Mouse (Mus musculus): ENCODE measurements around the gene Usp7. TPM values are rescaled to one million over a fixed set of nuclear protein-coding genes. Genes with fewer than 3 reads are reported as not detected.
A peak's percentile ranks its signal among the peaks of the same experiment; 100 is the strongest.

The Usp7 gene
- total and polyA plus RNA-seq, 3 experiments, result 94.2 to 425 (median 101) TPM

GRCm38 (mm10) chr16:8827366-8827765 lies 35.3 kb upstream of the Usp7 start:
- no peaks in the 10 kb centered on the region for H3K9me3 ChIP-seq (replicated peaks; ENCODE audit: insufficient read depth, low read length)
- peaks cover 0 to 4% of the 10 kb centered on the region in 2 experiments; a peak in 3 of 4 replicates for H3K4me1 ChIP-seq (ENCODE audit: control insufficient read depth in 1 of 2, insufficient read depth in 2 of 2, low read length in 2 of 2)
- TF ChIP-seq POLR2AphosphoS5 (IDR thresholded peaks at IDR 0.05; ENCODE audit: borderline replicate concordance, low read depth, low read length) (no peak), POLR2A (IDR thresholded peaks at IDR 0.05; ENCODE audit: control insufficient read depth in 1 of 2, insufficient read depth in 1 of 2, low read depth in 1 of 2, low read length in 2 of 2, poor library complexity in 1 of 2) (no peak), ZKSCAN1 (IDR thresholded peaks at IDR 0.05; ENCODE audit: low read depth, low read length) (no peak), CHD1 (IDR thresholded peaks at IDR 0.05; ENCODE audit: low read depth, low read length) (no peak)
- no peak overlapping the region for H3K4me3 ChIP-seq (ENCODE audit: control insufficient read depth in 1 of 2, insufficient read depth in 1 of 2, low read depth in 2 of 2, low read length in 2 of 2)
- DNase-seq (ENCODE audit: low read depth, low spot score), result no peak
- peaks cover 0 to 23% of the 10 kb centered on the region in 2 experiments; a peak in 3 of 4 replicates for H3K36me3 ChIP-seq (ENCODE audit: control insufficient read depth in 1 of 2, insufficient read depth in 2 of 2, low read length in 2 of 2)
- no peak overlapping the region for H3K27ac ChIP-seq (ENCODE audit: control insufficient read depth, low read depth, low read length)
- H3K27me3 ChIP-seq (ENCODE audit: control insufficient read depth in 1 of 2, insufficient read depth in 2 of 2, low read length in 2 of 2), result no peaks in the 10 kb centered on the region
- no peak overlapping the region for H3K9ac ChIP-seq (ENCODE audit: control insufficient read depth, low read depth, low read length, poor library complexity, severe bottlenecking)
- H3K79me2 ChIP-seq (ENCODE audit: control insufficient read depth, insufficient read depth, low read length, poor library complexity), result peaks cover 22% of the 10 kb centered on the region

DNA sequence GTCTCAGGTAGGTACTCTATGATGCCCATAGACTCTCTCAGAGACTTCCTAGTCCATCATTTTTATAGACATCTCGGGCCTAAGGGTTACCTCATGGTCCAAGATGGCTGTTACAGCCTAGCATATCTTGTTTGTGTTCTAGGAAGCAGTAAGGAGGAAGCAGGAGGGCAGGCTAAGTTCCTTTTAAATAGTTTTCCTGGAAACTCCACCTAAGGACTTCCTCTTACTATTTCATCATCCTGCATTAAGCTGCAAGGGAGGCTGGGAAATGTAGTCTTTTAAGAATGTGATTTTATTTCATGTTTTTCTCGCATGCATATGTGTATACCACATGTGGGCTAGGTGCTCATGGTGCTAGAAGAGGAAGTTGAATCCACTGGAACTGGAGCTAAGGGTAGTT lies 31.6 kb upstream of the Usp7 start:
- peak overlapping the region; percentile 68 for H3K27ac ChIP-seq (ENCODE audit: control insufficient read depth, low read depth, low read length)
- no peak overlapping the region for H3K4me3 ChIP-seq (ENCODE audit: control insufficient read depth in 1 of 2, insufficient read depth in 1 of 2, low read depth in 2 of 2, low read length in 2 of 2)
- DNase-seq (ENCODE audit: low read depth, low spot score), result peak; percentile 94
- H3K27me3 ChIP-seq (ENCODE audit: control insufficient read depth in 1 of 2, insufficient read depth in 2 of 2, low read length in 2 of 2), result no peaks in the 10 kb centered on the region
- no peaks in the 10 kb centered on the region for H3K79me2 ChIP-seq (ENCODE audit: control insufficient read depth, insufficient read depth, low read length, poor library complexity)
- H3K9me3 ChIP-seq (replicated peaks; ENCODE audit: insufficient read depth, low read length), result no peaks in the 10 kb centered on the region
- TF ChIP-seq KAT2A (conservative IDR thresholded peaks at IDR 0.05; ENCODE audit: low read depth, low read length) (peak; percentile 82), MAX (IDR thresholded peaks at IDR 0.05; ENCODE audit: low read length) (peak; percentile 90), SIN3A (IDR thresholded peaks at IDR 0.05; ENCODE audit: low read length) (peak; percentile 92), ZNF384 (IDR thresholded peaks at IDR 0.05; ENCODE audit: low read depth, low read length) (no peak), MYC (IDR thresholded peaks at IDR 0.05; ENCODE audit: low read depth, low read length) (peak; percentile 98), GABPA (IDR thresholded peaks at IDR 0.05; ENCODE audit: low read depth, low read length) (no peak), RAD21 (IDR thresholded peaks at IDR 0.05; ENCODE audit: low read depth, low read length) (no peak), MXI1 (IDR thresholded peaks at IDR 0.05; ENCODE audit: low read depth, low read length) (peak; percentile 91), USF1 (IDR thresholded peaks at IDR 0.05; ENCODE audit: low read depth, low read length) (peak; percentile 43; the same call in 1 of the 2 replicates), USF2 (IDR thresholded peaks at IDR 0.05; ENCODE audit: borderline replicate concordance in 1 of 2, insufficient read depth in 1 of 2, low read depth in 1 of 2, low read length in 2 of 2) (no peak), GATA1 (IDR thresholded peaks at IDR 0.05; ENCODE audit: low read depth, low read length) (no peak), ELF1 (IDR thresholded peaks at IDR 0.05; ENCODE audit: low read depth, low read length) (peak; percentile 91), TBP (IDR thresholded peaks at IDR 0.05; ENCODE audit: low read depth, low read length) (peak; percentile 74), MYB (IDR thresholded peaks at IDR 0.05; ENCODE audit: low read depth, low read length) (no peak), POLR2A (IDR thresholded peaks at IDR 0.05; ENCODE audit: control insufficient read depth in 1 of 2, insufficient read depth in 1 of 2, low read depth in 1 of 2, low read length in 2 of 2, poor library complexity in 1 of 2) (peak in 1 of 2 experiments; percentile 62; a peak in 1 of 4 replicates), HCFC1 (IDR thresholded peaks at IDR 0.05; ENCODE audit: low read depth, low read length) (peak; percentile 100), NELFE (IDR thresholded peaks at IDR 0.05; ENCODE audit: low read depth, low read length) (peak; percentile 54), ETS1 (IDR thresholded peaks at IDR 0.05; ENCODE audit: low read depth, low read length) (peak; percentile 81), JUND (IDR thresholded peaks at IDR 0.05; ENCODE audit: low read depth, low read length) (no peak), EP300 (IDR thresholded peaks at IDR 0.05; ENCODE audit: low read depth in 1 of 2, low read length in 2 of 2) (peak; percentile 21 to 50; a peak in 2 of 4 replicates)
- H3K36me3 ChIP-seq (ENCODE audit: control insufficient read depth in 1 of 2, insufficient read depth in 2 of 2, low read length in 2 of 2), result peaks cover 0 to 16% of the 10 kb centered on the region in 2 experiments; a peak in 2 of 4 replicates
- H3K4me1 ChIP-seq (ENCODE audit: control insufficient read depth in 1 of 2, insufficient read depth in 2 of 2, low read length in 2 of 2), result peaks cover 11 to 13% of the 10 kb centered on the region in 2 experiments
- no peak overlapping the region; the same call in 1 of the 2 replicates for H3K9ac ChIP-seq (ENCODE audit: control insufficient read depth, low read depth, low read length, poor library complexity, severe bottlenecking)

Data from MEL (cell line).